8 mouse cellular contexts compared by ENCODE assay signal in the genomic region with DNA sequence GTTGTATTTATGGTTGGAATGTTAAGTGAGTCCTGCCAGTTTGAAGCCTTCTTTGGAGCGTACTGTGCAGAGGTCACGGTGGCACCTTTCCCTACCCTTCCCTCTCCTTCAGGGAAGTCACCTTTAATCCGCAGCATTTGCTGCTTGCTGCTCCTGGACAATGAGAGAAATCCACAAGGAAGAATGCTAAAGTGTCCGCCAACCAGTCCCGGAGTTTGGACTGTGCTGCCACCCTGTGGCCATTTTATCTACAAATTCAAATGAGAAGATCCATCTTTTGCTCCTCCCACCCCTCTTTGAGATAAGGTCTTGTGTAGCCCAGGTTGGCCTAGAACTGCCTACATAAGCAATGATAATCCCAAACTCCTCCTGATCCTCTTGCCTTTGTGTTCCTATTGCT. TPM values are rescaled to one million over a fixed set of nuclear protein-coding genes. Genes with fewer than 3 reads are reported as not detected.
A peak's percentile ranks its signal among the peaks of the same experiment; 100 is the strongest.
DNase-seq lines count a peak whose midpoint lies in the region; ATAC-seq and TF ChIP-seq lines count a peak whose summit lies in the region.

No protein-coding gene starts in this region.

- no peak overlapping the region for H3K9ac ChIP-seq in intestine, embryonic 15.5 days
- H3K9ac ChIP-seq in midbrain, embryonic 12.5 days (replicated peaks), result no peak overlapping the region

- no peak overlapping the region for H3K4me3 ChIP-seq in cortical plate, adult 2 months (ENCODE audit: insufficient read depth, low read length)
- H3K4me3 ChIP-seq in intestine, embryonic 15.5 days (replicated peaks), result no peak overlapping the region
- no peak overlapping the region for H3K4me3 ChIP-seq in midbrain, embryonic 12.5 days

- peak; percentile 71 to 94 for DNase-seq in adrenal gland, adult (ENCODE audit: inconsistent age in 2 of 2, low spot score in 1 of 2)
- peak; percentile 75 for DNase-seq in gastrocnemius, postnatal 14 days
- peak; percentile 45 to 67 for DNase-seq in left cerebral cortex, adult 8-10 months (ENCODE audit: low spot score in 2 of 2)
- peak; percentile 53 for DNase-seq in skeletal muscle tissue, adult 2 months (ENCODE audit: low read depth, low spot score)

- no peaks in the 10 kb centered on the region for H3K36me3 ChIP-seq in intestine, embryonic 15.5 days
- no peaks in the 10 kb centered on the region for H3K36me3 ChIP-seq in midbrain, embryonic 12.5 days

- whole genome bisulfite sequencing in intestine, embryonic 15.5 days, result 8% methylated on average over 5 of the region's 5 CpGs
- 2% methylated on average over 5 of the region's 5 CpGs for WGBS in midbrain, embryonic 12.5 days

- peak; percentile 77 for TF ChIP-seq CTCF in cortical plate, adult 2 months (IDR thresholded peaks at IDR 0.05; ENCODE audit: extremely low read depth, insufficient read depth, low read length)

- no peak overlapping the region for H3K4me2 ChIP-seq in intestine, embryonic 15.5 days (replicated peaks)
- H3K4me2 ChIP-seq in midbrain, embryonic 12.5 days (replicated peaks), result no peak overlapping the region

- intact Hi-C loops in gastrocnemius, postnatal 14 days (cut with DNase I; ENCODE audit: low total_unique reads), result loop anchor here (2.0 kb wide), 1 partner anchor 226 kb away; no protein-coding TSS in a partner anchor

- TF ChIP-seq POLR2A in cortical plate, adult 2 months (IDR thresholded peaks at IDR 0.05; ENCODE audit: extremely low read depth, insufficient read depth, low read length), result no peak

- no peaks in the 10 kb centered on the region for H3K9me3 ChIP-seq in intestine, embryonic 15.5 days
- H3K9me3 ChIP-seq in midbrain, embryonic 12.5 days, result no peaks in the 10 kb centered on the region

- no peak overlapping the region for H3K27ac ChIP-seq in cortical plate, adult 2 months (ENCODE audit: insufficient read depth, low read length)
- no peak overlapping the region for H3K27ac ChIP-seq in intestine, embryonic 15.5 days
- no peak overlapping the region for H3K27ac ChIP-seq in midbrain, embryonic 12.5 days (replicated peaks)

- H3K27me3 ChIP-seq in intestine, embryonic 15.5 days (replicated peaks), result no peaks in the 10 kb centered on the region
- no peaks in the 10 kb centered on the region for H3K27me3 ChIP-seq in midbrain, embryonic 12.5 days

- peaks cover 3% of the 10 kb centered on the region; the same call in 1 of the 2 replicates for H3K4me1 ChIP-seq in cortical plate, adult 2 months (ENCODE audit: control insufficient read depth, insufficient read depth, low read length)
- H3K4me1 ChIP-seq in intestine, embryonic 15.5 days (replicated peaks), result no peaks in the 10 kb centered on the region
- peaks cover 5% of the 10 kb centered on the region; the same call in 1 of the 2 replicates for H3K4me1 ChIP-seq in midbrain, embryonic 12.5 days

- ATAC-seq in intestine, embryonic 15.5 days, result peak; percentile 62
- peak; percentile 63 for ATAC-seq in midbrain, embryonic 12.5 days (ENCODE audit: low FRiP score, low read depth)
- no peak for ATAC-seq in inflammation-experienced regulatory T-cells, adult 6 months

RNA-seq across cellular contexts. Expression of gene Apobec4, which starts 3.9 kb away (rescaled TPM):
- polyA plus RNA-seq in cortical plate, adult 2 months (2012; rRNA removed), result not detected in 2 replicates
- total RNA-seq in gastrocnemius, postnatal 14 days (2021), result not detected
- polyA plus RNA-seq in intestine, embryonic 15.5 days (2015; fragmentation: Nextera tagmentation; extraction: Ambion mirVana), result not detected in 2 replicates
- not detected for total RNA-seq in left cerebral cortex, adult 8-10 months (2022)
- polyA plus RNA-seq in midbrain, embryonic 12.5 days (2016; fragmentation: Nextera tagmentation; extraction: Ambion mirVana), result not detected in 2 replicates
- polyA plus RNA-seq in inflammation-experienced regulatory T-cells, adult 6 months (2017; shearing (Covaris generic)), result not detected

RNA-seq across cellular contexts. Expression of gene Rgl1, which starts 19.7 kb away (rescaled TPM):
- 55.6 and 57.7 TPM in 2 replicates for polyA plus RNA-seq in cortical plate, adult 2 months (2012; rRNA removed)
- 10 to 100 TPM; 19.6 to 23.3 TPM for total RNA-seq in gastrocnemius, postnatal 14 days (2021)
- 44.2 and 44.8 TPM in 2 replicates for polyA plus RNA-seq in intestine, embryonic 15.5 days (2015; fragmentation: Nextera tagmentation; extraction: Ambion mirVana)
- total RNA-seq in left cerebral cortex, adult 8-10 months (2022), result 100 to 1,000 TPM; 100 to 110 (median 103) TPM
- polyA plus RNA-seq in midbrain, embryonic 12.5 days (2016; fragmentation: Nextera tagmentation; extraction: Ambion mirVana), result 16.3 and 18.2 TPM in 2 replicates
- polyA plus RNA-seq in inflammation-experienced regulatory T-cells, adult 6 months (2017; shearing (Covaris generic)), result under 1 TPM in 2 of 3 experiments, not detected in 1; 0.74 to 0.94 TPM

RNA-seq across cellular contexts. Expression of gene Arpc5, which starts 19.9 kb away (rescaled TPM):
- polyA plus RNA-seq in cortical plate, adult 2 months (2012; rRNA removed), result 103 and 111 TPM in 2 replicates
- 10 to 100 TPM; 27.4 to 30.7 TPM for total RNA-seq in gastrocnemius, postnatal 14 days (2021)
- polyA plus RNA-seq in intestine, embryonic 15.5 days (2015; fragmentation: Nextera tagmentation; extraction: Ambion mirVana), result 327 and 358 TPM in 2 replicates
- 10 to 100 TPM; 70.5 to 87.7 (median 83.5) TPM for total RNA-seq in left cerebral cortex, adult 8-10 months (2022)
- 285 and 287 TPM in 2 replicates for polyA plus RNA-seq in midbrain, embryonic 12.5 days (2016; fragmentation: Nextera tagmentation; extraction: Ambion mirVana)
- polyA plus RNA-seq in inflammation-experienced regulatory T-cells, adult 6 months (2017; shearing (Covaris generic)), result 100 to 1,000 TPM; 480 to 854 (median 552) TPM

RNA-seq across cellular contexts. Expression of gene Ncf2, which starts 53.6 kb away (rescaled TPM):
- 4.8 and 5.4 TPM in 2 replicates for polyA plus RNA-seq in cortical plate, adult 2 months (2012; rRNA removed)
- 1 to 10 TPM; 1.4 to 1.6 TPM for total RNA-seq in gastrocnemius, postnatal 14 days (2021)
- polyA plus RNA-seq in intestine, embryonic 15.5 days (2015; fragmentation: Nextera tagmentation; extraction: Ambion mirVana), result 8.3 and 8.8 TPM in 2 replicates
- 10 to 100 TPM in 1 of 4 experiments, 1 to 10 TPM in 3; 3.7 to 10.2 (median 6.4) TPM for total RNA-seq in left cerebral cortex, adult 8-10 months (2022)
- polyA plus RNA-seq in midbrain, embryonic 12.5 days (2016; fragmentation: Nextera tagmentation; extraction: Ambion mirVana), result 2.2 and 3.0 TPM in 2 replicates
- 1 to 10 TPM; 2.4 to 5.4 (median 2.8) TPM for polyA plus RNA-seq in inflammation-experienced regulatory T-cells, adult 6 months (2017; shearing (Covaris generic))
